ENCODE assay signal across 9 mouse cellular contexts in the genomic region with DNA sequence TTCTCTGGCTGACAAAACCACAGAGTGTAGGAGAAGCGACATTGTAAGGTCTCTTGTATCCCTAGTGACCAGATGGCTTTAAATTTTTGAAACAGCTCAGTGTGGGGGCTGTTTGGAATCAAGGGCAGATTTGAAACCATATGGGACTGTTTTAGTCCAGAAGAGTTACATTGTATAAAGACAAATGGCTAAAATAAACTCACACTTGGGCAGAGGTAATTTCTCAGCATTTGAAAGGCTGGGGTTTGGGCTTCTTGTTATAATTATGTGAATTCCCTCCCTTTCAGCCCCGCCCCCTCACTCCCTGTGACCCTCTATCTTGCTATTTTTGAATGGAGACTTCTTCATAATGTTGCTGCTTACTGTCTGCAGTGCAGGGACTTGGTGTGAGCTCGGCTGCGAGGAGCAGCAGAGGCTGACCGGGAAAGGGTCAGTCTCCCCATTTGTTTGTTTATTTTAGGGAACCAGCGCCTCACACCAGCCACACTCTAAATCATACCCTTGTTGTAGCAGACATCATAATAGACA.
DNase-seq lines count a peak whose midpoint lies in the region; ATAC-seq lines count a peak whose summit lies in the region.
"Had no signal": no experiment of that assay in that cellular context is flagged by ENCODE, and none has a peak within 500 bp of the region (broad histone marks: within the 10 kb centered on the region; RNA-seq: fewer than 3 reads in every experiment).

No protein-coding gene starts in this region.

- DNase-seq in heart, postnatal 25 days (ENCODE audit: low spot score): no peak
- DNase-seq in cerebellum, adult 9-11 months: peak; percentile 85
- DNase-seq in hindbrain, embryonic 10.5 days (ENCODE audit: low spot score): peak; percentile 21
- peak; percentile 21 for DNase-seq in midbrain, embryonic 10.5 days (ENCODE audit: low spot score)
- DNase-seq in ovary, adult 18-20 months (ENCODE audit: low spot score): no peak
- DNase-seq in thymus, postnatal 14 days: no peak

- no peak for ATAC-seq in heart, embryonic 14.5 days (ENCODE audit: insufficient number of reproducible peaks, insufficient read depth, low FRiP score, low read depth)
- ATAC-seq in CD4-positive, CD25-positive, alpha-beta regulatory T cell, adult 4 months: no peak

- WGBS in heart, embryonic 14.5 days: 23% methylated on average over 6 of the region's 6 CpGs
- WGBS in hindbrain, embryonic 10.5 days: 19% methylated on average over 6 of the region's 6 CpGs
- 24% methylated on average over 6 of the region's 6 CpGs for WGBS in midbrain, embryonic 10.5 days

- H3K9ac ChIP-seq in heart, embryonic 14.5 days (ENCODE audit: low read length): no peak overlapping the region

- H3K36me3 ChIP-seq in heart, embryonic 14.5 days (ENCODE audit: control insufficient read depth, insufficient read depth, low read length): no peaks in the 10 kb centered on the region
- no peaks in the 10 kb centered on the region for H3K36me3 ChIP-seq in hindbrain, embryonic 10.5 days
- H3K36me3 ChIP-seq in midbrain, embryonic 10.5 days: no peaks in the 10 kb centered on the region

- no peak overlapping the region for H3K4me3 ChIP-seq in heart, embryonic 14.5 days (ENCODE audit: control insufficient read depth in 1 of 2, insufficient read depth in 1 of 2, low read depth in 1 of 2, low read length in 2 of 2)
- H3K4me3 ChIP-seq in hindbrain, embryonic 10.5 days: no peak overlapping the region
- no peak overlapping the region for H3K4me3 ChIP-seq in midbrain, embryonic 10.5 days

- H3K27ac ChIP-seq in heart, embryonic 14.5 days (replicated peaks in 1 of 2; ENCODE audit: control insufficient read depth in 1 of 2, insufficient read depth in 1 of 2, low read depth in 2 of 2, low read length in 2 of 2): no peak overlapping the region
- peak overlapping the region; percentile 64 for H3K27ac ChIP-seq in hindbrain, embryonic 10.5 days
- peak overlapping the region; percentile 80 for H3K27ac ChIP-seq in midbrain, embryonic 10.5 days (replicated peaks)

- H3K4me1 ChIP-seq in heart, embryonic 14.5 days (ENCODE audit: control insufficient read depth in 2 of 2, insufficient read depth in 2 of 2, low read length in 2 of 2): peaks cover 0 to 4% of the 10 kb centered on the region in 2 experiments; a peak in 1 of 4 replicates
- H3K4me1 ChIP-seq in hindbrain, embryonic 10.5 days (replicated peaks): peaks cover 21% of the 10 kb centered on the region
- H3K4me1 ChIP-seq in midbrain, embryonic 10.5 days: peaks cover 28% of the 10 kb centered on the region

- intact Hi-C loops in heart, postnatal 25 days (cut with DNase I): no loop called here

- peak overlapping the region; percentile 44 for H3K4me2 ChIP-seq in heart, embryonic 14.5 days (ENCODE audit: low read length)

- no peaks in the 10 kb centered on the region for H3K27me3 ChIP-seq in heart, embryonic 14.5 days (ENCODE audit: control insufficient read depth, insufficient read depth, low read length)
- H3K27me3 ChIP-seq in hindbrain, embryonic 10.5 days (ENCODE audit: insufficient read depth, poor library complexity, severe bottlenecking): no peaks in the 10 kb centered on the region
- H3K27me3 ChIP-seq in midbrain, embryonic 10.5 days (ENCODE audit: low read depth, poor library complexity, severe bottlenecking): no peaks in the 10 kb centered on the region
- H3K27me3 ChIP-seq: CH12.LX had no signal

- H3K9me3 ChIP-seq in heart, embryonic 14.5 days (ENCODE audit: control insufficient read depth, low read length): no peaks in the 10 kb centered on the region
- H3K9me3 ChIP-seq in hindbrain, embryonic 10.5 days: no peaks in the 10 kb centered on the region
- no peaks in the 10 kb centered on the region for H3K9me3 ChIP-seq in midbrain, embryonic 10.5 days (replicated peaks)

Comparison
In these comparisons a context has a peak if more than half of its experiments do, and no peak if none do; other contexts are left out.
1. H3K27ac ChIP-seq: peak in hindbrain, embryonic 10.5 days (single experiment) and midbrain, embryonic 10.5 days (single experiment); none in heart, embryonic 14.5 days (0 of 2).
2. DNase-seq: peak in cerebellum, adult 9-11 months (single experiment), hindbrain, embryonic 10.5 days (single experiment) and midbrain, embryonic 10.5 days (single experiment); none in heart, postnatal 25 days (single experiment), ovary, adult 18-20 months (single experiment) and thymus, postnatal 14 days (single experiment).